Mouse (Mus musculus) sigmoid colon, adult 10 weeks (tissue): Measurements from ENCODE around the gene Tmem185a. TPM values are rescaled to one million over a fixed set of nuclear protein-coding genes. Genes with fewer than 3 reads are reported as not detected.

ENCODE experiments used
- polyA plus RNA-seq: library from polyadenylated mRNA; stranded (reverse); fragments of 350-450 nt; fragmentation: Illumina TruSeq; extraction: RNeasy Lipid Tissue Mini Kit (QIAGEN cat#74804); gene quantifications from one replicate; pipeline ENCODE4 v1.2.3, GENCODE M21; 2014; ENCODE audit warnings: low read depth, low replicate concordance

The Tmem185a gene
- polyA plus RNA-seq, result 26.0 TPM

GRCm38 (mm10) chrX:70476792-70477776 lies at the start of gene Tmem185a:
Gene Tmem185a (minus strand): TSS chrX:70477180.

Other genes with a start within 250 kb of the Tmem185a start
- gene Ids, start 112.1 kb downstream of the Tmem185a start, polyA plus RNA-seq, result 89.8 TPM
- 14.1 TPM for gene 1110012L19Rik, start 91.3 kb downstream of the Tmem185a start, polyA plus RNA-seq